Mouse (Mus musculus): ENCODE results near the gene 4931429L15Rik. TPM values are rescaled to one million over a fixed set of nuclear protein-coding genes. Genes with fewer than 3 reads are reported as not detected.
A peak's percentile ranks its signal among the peaks of the same experiment; 100 is the strongest.
"Not testable (repeated sequence)": the region's sequence is repeated elsewhere in the genome, so short reads cannot be mapped to it uniquely, and the experiment has no call there.

4931429L15Rik gene
- polyA plus RNA-seq, 1 experiment from 2014 or later, result not detected

GRCm38 (mm10) chr9:46336294-46336693 lies 16.5 kb upstream of the 4931429L15Rik start:
- H3K9me3 ChIP-seq; H3K4me3 ChIP-seq; H3K27ac ChIP-seq; DNase-seq (ENCODE audit: low spot score); H3K36me3 ChIP-seq: not testable (repeated sequence)
- WGBS, result 66% methylated on average over 13 of the region's 14 CpGs
- Histone ChIP-seq H3K4me1 (replicated peaks) (peaks cover 36% of the 10 kb centered on the region), H3K27me3 (ENCODE audit: insufficient read depth, poor library complexity, severe bottlenecking) (peaks cover 62% of the 10 kb centered on the region)

GRCm38 (mm10) chr9:46335461-46335995 lies 15.7 kb upstream of the 4931429L15Rik start:
- Histone ChIP-seq H3K27me3 (ENCODE audit: insufficient read depth, poor library complexity, severe bottlenecking) (peaks cover 68% of the 10 kb centered on the region), H3K4me3 (no peak overlapping the region), H3K27ac (no peak overlapping the region), H3K36me3 (no peaks in the 10 kb centered on the region), H3K4me1 (replicated peaks) (peaks cover 38% of the 10 kb centered on the region), H3K9me3 (no peaks in the 10 kb centered on the region)
- DNase-seq (ENCODE audit: low spot score), result no peak
- WGBS, result 77% methylated on average over 10 of the region's 10 CpGs

- H3K27ac ChIP-seq, result peak overlapping the region; percentile 64; the same call in 1 of the 2 replicates
- peaks cover 70% of the 10 kb centered on the region for H3K27me3 ChIP-seq (ENCODE audit: insufficient read depth, poor library complexity, severe bottlenecking)
- no peaks in the 10 kb centered on the region for H3K9me3 ChIP-seq
- no peaks in the 10 kb centered on the region for H3K36me3 ChIP-seq
- DNase-seq (ENCODE audit: low spot score), result no peak
- H3K4me3 ChIP-seq, result no peak overlapping the region
- peaks cover 48% of the 10 kb centered on the region for H3K4me1 ChIP-seq (replicated peaks)
- 28% methylated on average over 26 of the region's 26 CpGs for WGBS
Observed at GRCm38 (mm10) chr9:46334471-46335025, 14.8 kb upstream of the 4931429L15Rik start.

GRCm38 (mm10) chr9:46331301-46331700 lies 11.5 kb upstream of the 4931429L15Rik start:
- H3K9me3 ChIP-seq, result no peaks in the 10 kb centered on the region
- peaks cover 55% of the 10 kb centered on the region for H3K27me3 ChIP-seq (ENCODE audit: insufficient read depth, poor library complexity, severe bottlenecking)
- no peak for DNase-seq (ENCODE audit: low spot score)
- peaks cover 40% of the 10 kb centered on the region for H3K4me1 ChIP-seq (replicated peaks)
- H3K4me3 ChIP-seq, result no peak overlapping the region
- no peaks in the 10 kb centered on the region for H3K36me3 ChIP-seq
- H3K27ac ChIP-seq, result no peak overlapping the region
- 88% methylated on average over 1 of the region's 1 CpGs for WGBS

GRCm38 (mm10) chr9:46330586-46330895 lies 10.8 kb upstream of the 4931429L15Rik start:
- H3K36me3 ChIP-seq, result no peaks in the 10 kb centered on the region
- peaks cover 40% of the 10 kb centered on the region for H3K4me1 ChIP-seq (replicated peaks)
- H3K4me3 ChIP-seq, result no peak overlapping the region
- H3K27ac ChIP-seq, result 0 out of 2 replicates have a peak overlapping the region, but pooled peaks have one; percentile 92
- no peaks in the 10 kb centered on the region for H3K9me3 ChIP-seq
- peaks cover 48% of the 10 kb centered on the region for H3K27me3 ChIP-seq (ENCODE audit: insufficient read depth, poor library complexity, severe bottlenecking)
- DNase-seq (ENCODE audit: low spot score), result no peak
- WGBS, result 41% methylated on average over 6 of the region's 6 CpGs

- H3K4me3 ChIP-seq, result peak overlapping the region; percentile 43; the same call in 1 of the 2 replicates
- H3K9me3 ChIP-seq, result no peaks in the 10 kb centered on the region
- H3K36me3 ChIP-seq, result no peaks in the 10 kb centered on the region
- peak; percentile 44 for DNase-seq (ENCODE audit: low spot score)
- 11% methylated on average over 24 of the region's 24 CpGs for whole genome bisulfite sequencing
- H3K27me3 ChIP-seq (ENCODE audit: insufficient read depth, poor library complexity, severe bottlenecking), result peaks cover 42% of the 10 kb centered on the region
- peaks cover 45% of the 10 kb centered on the region for H3K4me1 ChIP-seq (replicated peaks)
- H3K27ac ChIP-seq, result peak overlapping the region; percentile 92
Observed at GRCm38 (mm10) chr9:46329801-46330585, 10.2 kb upstream of the 4931429L15Rik start.

GRCm38 (mm10) chr9:46329250-46329648 lies 9.5 kb upstream of the 4931429L15Rik start:
- peaks cover 35% of the 10 kb centered on the region for H3K27me3 ChIP-seq (ENCODE audit: insufficient read depth, poor library complexity, severe bottlenecking)
- H3K27ac ChIP-seq, result peak overlapping the region; percentile 92
- WGBS, result under 1% methylated on average over 19 of the region's 19 CpGs
- peak overlapping the region; percentile 43 for H3K4me3 ChIP-seq
- DNase-seq (ENCODE audit: low spot score), result peak; percentile 80
- no peaks in the 10 kb centered on the region for H3K36me3 ChIP-seq
- H3K9me3 ChIP-seq, result no peaks in the 10 kb centered on the region
- peaks cover 38% of the 10 kb centered on the region for H3K4me1 ChIP-seq (replicated peaks)

- peak; percentile 91 for DNase-seq (ENCODE audit: low spot score)
- WGBS, result 2% methylated on average over 30 of the region's 30 CpGs
- Histone ChIP-seq H3K4me1 (replicated peaks) (peaks cover 37% of the 10 kb centered on the region), H3K36me3 (no peaks in the 10 kb centered on the region), H3K9me3 (no peaks in the 10 kb centered on the region), H3K27me3 (ENCODE audit: insufficient read depth, poor library complexity, severe bottlenecking) (peaks cover 29% of the 10 kb centered on the region), H3K27ac (peak overlapping the region; percentile 92), H3K4me3 (peak overlapping the region; percentile 43)
Observed at GRCm38 (mm10) chr9:46328572-46329249, 8.9 kb upstream of the 4931429L15Rik start.

- H3K36me3 ChIP-seq, result no peaks in the 10 kb centered on the region
- H3K4me1 ChIP-seq (replicated peaks), result peaks cover 37% of the 10 kb centered on the region
- peak overlapping the region; percentile 92 for H3K27ac ChIP-seq
- H3K4me3 ChIP-seq, result peak overlapping the region; percentile 43
- H3K9me3 ChIP-seq, result no peaks in the 10 kb centered on the region
- WGBS, result 57% methylated on average over 25 of the region's 25 CpGs
- H3K27me3 ChIP-seq (ENCODE audit: insufficient read depth, poor library complexity, severe bottlenecking), result peaks cover 23% of the 10 kb centered on the region
- peak; percentile 24 for DNase-seq (ENCODE audit: low spot score)
Observed at GRCm38 (mm10) chr9:46327706-46328571, 8.2 kb upstream of the 4931429L15Rik start.

- Histone ChIP-seq H3K27ac (no peak overlapping the region), H3K9me3 (no peaks in the 10 kb centered on the region), H3K36me3 (no peaks in the 10 kb centered on the region), H3K4me3 (no peak overlapping the region), H3K27me3 (ENCODE audit: insufficient read depth, poor library complexity, severe bottlenecking) (peaks cover 17% of the 10 kb centered on the region), H3K4me1 (replicated peaks) (peaks cover 37% of the 10 kb centered on the region)
- WGBS, result 89% methylated on average over 11 of the region's 11 CpGs
- DNase-seq (ENCODE audit: low spot score), result no peak
Observed at GRCm38 (mm10) chr9:46326694-46327405, 7.1 kb upstream of the 4931429L15Rik start.

- Histone ChIP-seq H3K9me3 (peaks cover 16% of the 10 kb centered on the region; the same call in 1 of the 2 replicates), H3K4me1 (replicated peaks) (peaks cover 22% of the 10 kb centered on the region), H3K4me3 (no peak overlapping the region), H3K27ac (no peak overlapping the region), H3K27me3 (ENCODE audit: insufficient read depth, poor library complexity, severe bottlenecking) (no peaks in the 10 kb centered on the region; the same call in 1 of the 2 replicates), H3K36me3 (no peaks in the 10 kb centered on the region)
- WGBS, result 93% methylated on average over 2 of the region's 2 CpGs
- DNase-seq (ENCODE audit: low spot score), result no peak
Observed at GRCm38 (mm10) chr9:46320461-46320860, 675 bp upstream of the 4931429L15Rik start.

Measured in hindbrain, embryonic 10.5 days (tissue).